Mouse (Mus musculus) limb, embryonic 14.5 days (tissue): ENCODE results near the gene Zfp651. TPM values are rescaled to one million over a fixed set of nuclear protein-coding genes. Genes with fewer than 3 reads are reported as not detected.

Experiments used
- ATAC-seq: fragments of 200-750 bp; cut with Nextera tagmentation; 2 replicates; pipeline ENCODE4 v1.8.0; 2017; ENCODE audit warnings: low read depth, moderate number of reproducible peaks, moderate TSS enrichment; ENCODE audit not compliant: low FRiP score
- DNase-seq: peaks from one replicate; pipeline ENCODE4 v3.0.0-alpha.2; 2015; ENCODE audit warnings: low spot score
- H3K27ac ChIP-seq: fragments of 300-500 bp; sonication (generic); replicated peaks from 2 replicates; pipeline ENCODE4 v1.5.1; 2014; ENCODE audit warnings: low read depth, mild to moderate bottlenecking, low read length, moderate library complexity, mixed read lengths
- H3K27me3 ChIP-seq: fragments of 300-500 bp; sonication (generic); 2 replicates; pipeline ENCODE4 v1.6.1; 2014; ENCODE audit warnings: low read length, mixed read lengths; ENCODE audit not compliant: control insufficient read depth, insufficient read depth
- H3K36me3 ChIP-seq: fragments of 300-500 bp; sonication (generic); 2 replicates; pipeline ENCODE4 v1.6.1; 2014; ENCODE audit warnings: mild to moderate bottlenecking, low read length, moderate library complexity, mixed read lengths; ENCODE audit not compliant: control insufficient read depth, insufficient read depth
- H3K4me1 ChIP-seq: fragments of 300-500 bp; sonication (generic); 2 replicates; pipeline ENCODE4 v1.6.1; 2014; ENCODE audit warnings: antibody characterized with exemption, low read length, mixed read lengths; ENCODE audit not compliant: control insufficient read depth, insufficient read depth
- H3K4me2 ChIP-seq: fragments of 300-500 bp; sonication (generic); replicated peaks from 2 replicates; pipeline ENCODE4 v1.6.1; 2014; ENCODE audit warnings: low read depth, mild to moderate bottlenecking, low read length, moderate library complexity; ENCODE audit not compliant: severe bottlenecking
- H3K4me3 ChIP-seq: fragments of 300-500 bp; sonication (generic); replicated peaks from 2 replicates; pipeline ENCODE4 v1.5.1; 2014; ENCODE audit warnings: low read length
- H3K9ac ChIP-seq: fragments of 300-500 bp; sonication (generic); 2 replicates; pipeline ENCODE4 v1.6.1; 2014; ENCODE audit warnings: mild to moderate bottlenecking, low read depth, low read length, moderate library complexity; ENCODE audit not compliant: severe bottlenecking
- H3K9me3 ChIP-seq: fragments of 300-500 bp; sonication (generic); 2 replicates; pipeline ENCODE4 v1.6.1; 2016; ENCODE audit warnings: low read length; ENCODE audit not compliant: control insufficient read depth
- POLR2A ChIP-seq: fragments of 200-500 bp; IDR thresholded peaks from 2 replicates; pipeline ENCODE4 v1.8.0; 2012; ENCODE audit warnings: inconsistent platforms, mild to moderate bottlenecking, moderate library complexity, borderline replicate concordance; ENCODE audit not compliant: insufficient read depth, insufficient read length; ENCODE audit errors: extremely low read depth
- whole genome bisulfite sequencing: fragments of 180-500 bp; shearing (Covaris S2); extraction: QIAGEN DNeasy Blood & Tissue Kit; methylation state at CpG from one replicate; pipeline ENCODE4 v1.1.7; 2014; 5-methylcytosine and 5-hydroxymethylcytosine counted together
- polyA plus RNA-seq, 2 experiments: library from polyadenylated mRNA; depleted of rRNA in 1 of 2; stranded (reverse) in 1 of 2; unstranded in 1 of 2; fragments of >200 nt; fragmentation: Nextera tagmentation in 1 of 2; extraction: Ambion mirVana in 1 of 2; gene quantifications; 2 replicates each; pipeline versions ENCODE4 v1.2.1 to v1.2.3; 2012 to 2014

The Zfp651 gene
- polyA plus RNA-seq, 2 experiments = 20.0 to 64.0 TPM

DNA sequence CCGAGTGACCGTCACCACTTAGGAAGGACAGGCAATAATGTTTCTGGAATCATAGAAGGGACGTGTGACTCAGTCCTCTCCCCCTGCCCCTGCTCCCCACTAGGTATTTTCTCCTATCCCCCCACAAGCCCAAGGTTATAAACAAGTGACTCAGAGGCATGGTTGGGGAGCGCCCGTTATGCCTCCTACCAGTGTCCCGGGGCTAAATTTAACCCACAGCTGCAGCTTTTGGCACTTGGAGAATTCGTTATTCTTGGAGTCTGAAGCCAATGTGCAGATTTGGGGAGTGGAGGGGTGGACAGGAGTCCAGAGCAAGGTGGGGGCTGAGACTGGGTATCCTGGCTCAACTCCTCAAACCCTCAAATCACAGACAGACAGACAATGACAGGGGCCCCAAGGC, 17.4 kb downstream of the Zfp651 start:
- Histone ChIP-seq H3K4me1 (peaks cover 10% of the 10 kb centered on the region; the same call in 1 of the 2 replicates), H3K4me2 (no peak overlapping the region), H3K27ac (no peak overlapping the region), H3K9me3 (no peaks in the 10 kb centered on the region), H3K9ac (no peak overlapping the region), H3K27me3 (peaks cover 29% of the 10 kb centered on the region), H3K36me3 (no peaks in the 10 kb centered on the region), H3K4me3 (no peak overlapping the region)
- ATAC-seq = no peak
- WGBS = 69% methylated on average over 7 of the region's 7 CpGs
- TF ChIP-seq POLR2A = no peak
- no peak for DNase-seq

DNA sequence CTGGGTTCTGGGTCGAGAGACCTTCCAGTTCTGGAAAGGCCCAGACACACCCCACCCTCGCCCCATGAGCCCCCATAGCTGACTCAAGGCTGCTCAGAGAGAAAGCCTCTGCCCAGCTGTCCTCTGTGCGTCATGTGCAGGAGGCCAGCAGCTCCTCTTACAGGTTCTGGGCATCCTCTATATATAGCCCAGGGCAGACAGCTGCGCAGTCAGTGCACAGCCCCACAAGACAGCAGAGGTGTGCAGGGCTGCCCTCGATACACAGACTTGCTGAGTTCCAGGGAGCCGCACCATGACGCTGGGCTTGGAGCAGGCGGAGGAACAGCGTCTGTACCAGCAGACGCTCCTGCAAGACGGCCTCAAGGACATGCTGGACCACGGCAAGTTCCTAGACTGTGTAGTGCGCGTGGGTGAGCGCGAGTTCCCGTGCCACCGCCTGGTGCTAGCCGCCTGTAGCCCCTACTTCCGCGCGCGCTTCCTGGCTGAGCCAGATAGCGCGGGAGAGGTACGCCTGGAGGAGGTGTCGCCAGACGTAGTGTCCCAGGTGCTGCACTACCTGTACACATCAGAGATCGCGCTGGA, 18.4 kb downstream of the Zfp651 start, which contains the start of gene Klhl40:
Gene Klhl40 (plus strand): TSS at position 124 of the 582 bp plus-strand sequence.
- H3K27ac ChIP-seq = no peak within 1 kb of the TSS
- no peak within 1 kb of the TSS for H3K9ac ChIP-seq
- no peak for TF ChIP-seq POLR2A
- H3K27me3 ChIP-seq = peaks cover 29% of the 10 kb centered on the region
- H3K9me3 ChIP-seq = no peaks in the 10 kb centered on the region
- DNase-seq (no peak), ATAC-seq (peak; percentile 77)
- no peaks in the 10 kb centered on the region for H3K36me3 ChIP-seq
- peak within 1 kb of the TSS; percentile 57 for H3K4me2 ChIP-seq
- H3K4me3 ChIP-seq = peak within 1 kb of the TSS; percentile 31
- WGBS = 15% methylated on average over 30 of the region's 30 CpGs
- H3K4me1 ChIP-seq = peaks cover 10% of the 10 kb centered on the region; the same call in 1 of the 2 replicates

DNA sequence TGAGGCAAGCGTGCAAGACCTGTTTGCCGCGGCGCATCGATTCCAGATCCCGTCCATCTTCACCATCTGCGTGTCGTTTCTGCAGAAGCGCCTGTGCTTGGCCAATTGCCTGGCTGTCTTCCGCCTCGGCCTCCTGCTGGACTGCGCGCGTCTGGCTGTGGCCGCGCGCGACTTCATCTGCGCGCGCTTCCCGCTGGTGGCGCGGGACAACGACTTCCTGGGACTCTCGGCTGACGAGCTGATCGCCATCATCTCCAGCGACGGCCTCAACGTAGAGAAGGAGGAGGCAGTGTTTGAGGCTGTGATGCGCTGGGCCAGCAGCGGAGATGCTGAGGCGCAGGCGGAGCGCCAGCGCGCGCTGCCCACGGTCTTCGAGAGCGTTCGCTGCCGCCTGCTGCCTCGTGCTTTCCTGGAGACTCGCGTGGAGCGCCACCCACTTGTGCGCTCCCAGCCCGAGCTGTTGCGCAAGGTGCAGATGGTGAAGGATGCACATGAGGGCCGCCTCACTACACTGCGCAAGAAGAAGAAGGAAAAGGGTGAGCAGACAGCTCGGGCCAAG, 19.0 kb downstream of the Zfp651 start:
- H3K9me3 ChIP-seq = no peaks in the 10 kb centered on the region
- TF ChIP-seq POLR2A = no peak
- no peak overlapping the region for H3K9ac ChIP-seq
- peak overlapping the region; percentile 31 for H3K4me3 ChIP-seq
- WGBS = 13% methylated on average over 54 of the region's 54 CpGs
- H3K27ac ChIP-seq = no peak overlapping the region
- DNase-seq = no peak
- ATAC-seq = 0 out of 2 replicates have a peak, but pooled peaks have one; percentile 3
- H3K36me3 ChIP-seq = no peaks in the 10 kb centered on the region
- peaks cover 29% of the 10 kb centered on the region for H3K27me3 ChIP-seq
- H3K4me1 ChIP-seq = peaks cover 10% of the 10 kb centered on the region; the same call in 1 of the 2 replicates
- peak overlapping the region; percentile 57 for H3K4me2 ChIP-seq

DNA sequence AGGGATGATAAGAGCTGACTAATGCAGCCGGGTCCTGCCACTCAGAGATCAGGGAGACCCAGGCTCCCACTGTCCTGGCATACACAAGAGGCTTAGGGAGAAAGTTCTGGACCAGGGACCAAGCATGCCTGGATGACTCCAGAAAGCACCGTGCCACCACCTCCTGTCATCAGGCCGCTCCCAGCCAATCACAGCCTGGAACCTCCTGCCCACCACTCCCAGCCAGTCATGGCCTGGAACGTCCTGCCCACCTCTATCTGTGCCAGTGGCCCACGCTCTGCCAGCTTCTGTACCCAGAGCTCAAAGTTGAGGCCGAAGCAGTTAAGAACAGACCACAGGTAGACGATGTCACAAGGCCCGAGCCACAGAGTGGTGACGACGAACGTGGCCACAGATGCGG, 25.7 kb downstream of the Zfp651 start:
- WGBS = 88% methylated on average over 12 of the region's 12 CpGs
- no peak overlapping the region for H3K4me2 ChIP-seq
- H3K36me3 ChIP-seq = no peaks in the 10 kb centered on the region
- ATAC-seq = no peak
- no peak overlapping the region for H3K4me3 ChIP-seq
- H3K27me3 ChIP-seq = no peaks in the 10 kb centered on the region
- no peaks in the 10 kb centered on the region for H3K9me3 ChIP-seq
- H3K9ac ChIP-seq = no peak overlapping the region
- no peak for DNase-seq
- H3K27ac ChIP-seq = no peak overlapping the region
- TF ChIP-seq POLR2A = no peak
- no peaks in the 10 kb centered on the region for H3K4me1 ChIP-seq

DNA sequence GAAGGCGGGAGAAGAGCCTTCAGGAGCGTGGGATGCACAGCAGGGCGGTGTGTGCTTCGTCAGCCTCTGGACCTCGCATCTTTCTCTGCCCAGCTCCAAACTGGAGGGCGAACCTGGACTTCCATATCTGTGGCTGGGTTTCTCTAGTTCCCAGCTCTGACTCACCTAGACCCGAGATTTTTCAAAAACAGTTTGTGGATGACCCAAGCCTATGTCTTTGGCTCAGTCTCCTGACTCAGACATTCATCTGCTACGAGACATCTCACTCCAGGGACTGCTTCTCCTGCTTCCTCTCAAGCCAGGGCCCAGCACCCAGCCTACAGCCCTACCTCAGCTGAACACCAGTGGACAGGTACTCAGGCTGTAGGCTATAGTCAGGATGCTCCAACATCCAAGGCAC, 26.1 kb downstream of the Zfp651 start:
- Histone ChIP-seq H3K36me3 (no peaks in the 10 kb centered on the region), H3K27ac (no peak overlapping the region), H3K4me2 (no peak overlapping the region), H3K4me3 (no peak overlapping the region), H3K4me1 (no peaks in the 10 kb centered on the region), H3K27me3 (no peaks in the 10 kb centered on the region), H3K9ac (no peak overlapping the region), H3K9me3 (no peaks in the 10 kb centered on the region)
- WGBS = 77% methylated on average over 8 of the region's 8 CpGs
- ATAC-seq (no peak), DNase-seq (no peak)
- no peak for TF ChIP-seq POLR2A

DNA sequence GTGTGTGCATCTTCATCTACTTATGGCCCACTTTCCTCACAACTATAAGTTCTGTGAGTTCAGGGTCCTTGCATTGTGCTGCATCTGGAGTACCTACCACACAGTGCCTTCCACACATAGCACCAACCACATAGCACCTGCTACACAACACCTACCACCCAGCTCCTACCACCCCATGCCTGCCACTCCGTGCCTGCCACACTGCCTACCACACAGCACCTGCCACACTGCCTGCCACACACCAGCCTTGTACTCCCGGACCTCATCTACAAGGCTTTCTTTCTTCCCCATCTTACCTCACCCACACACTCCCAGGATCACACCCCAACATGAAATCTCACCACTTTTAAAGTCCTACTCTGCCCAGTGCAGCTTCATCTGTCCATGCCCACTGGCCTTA, 27.2 kb downstream of the Zfp651 start:
- Histone ChIP-seq H3K27ac (no peak overlapping the region), H3K27me3 (no peaks in the 10 kb centered on the region), H3K4me1 (no peaks in the 10 kb centered on the region), H3K9ac (no peak overlapping the region), H3K4me2 (no peak overlapping the region), H3K4me3 (no peak overlapping the region), H3K36me3 (no peaks in the 10 kb centered on the region), H3K9me3 (no peaks in the 10 kb centered on the region)
- DNase-seq (no peak), ATAC-seq (no peak)
- WGBS = 63% methylated on average over 2 of the region's 2 CpGs
- no peak for TF ChIP-seq POLR2A
